In genomic region chr13:23436861-23437822, GRCm38 (mm10) we compare ENCODE assay signal across 8 mouse cellular contexts. TPM values are rescaled to one million over a fixed set of nuclear protein-coding genes. Genes with fewer than 3 reads are reported as not detected.
DNase-seq lines count a peak whose midpoint lies in the region; ATAC-seq and TF ChIP-seq lines count a peak whose summit lies in the region.

No protein-coding gene starts in this region.

- DNase-seq in thymus, adult 2 months: peak; percentile 61
- DNase-seq in thymus, adult 18-20 months: no peak
- peak; percentile 74 to 79 for DNase-seq in cerebellum, postnatal 10 days
- peak; percentile 43 for DNase-seq in kidney, adult 11 months
- DNase-seq in naive thymus-derived CD4-positive, alpha-beta T cell, adult 2 months (ENCODE audit: low read depth): peak; percentile 69
- DNase-seq in thymus, postnatal 25 days: peak; percentile 74

- under 1% methylated on average over 32 of the region's 32 CpGs for WGBS in thymus, adult 2 months
- WGBS in liver, embryonic 12.5 days (ENCODE audit: insufficient replicate concordance): under 1% methylated on average over 32 of the region's 32 CpGs

- no peaks in the 10 kb centered on the region for H3K36me3 ChIP-seq in thymus, adult 2 months (ENCODE audit: control insufficient read depth, insufficient read depth, low read length)
- H3K36me3 ChIP-seq in liver, embryonic 12.5 days: no peaks in the 10 kb centered on the region

- peak overlapping the region; percentile 75 for H3K9ac ChIP-seq in liver, embryonic 12.5 days

- H3K4me3 ChIP-seq in thymus, adult 2 months (ENCODE audit: control insufficient read depth, insufficient read depth, low read length): peak overlapping the region; percentile 45
- peak overlapping the region; percentile 72 for H3K4me3 ChIP-seq in liver, embryonic 12.5 days

- TF ChIP-seq POLR2A in thymus, adult 2 months (IDR thresholded peaks at IDR 0.05; ENCODE audit: control insufficient read depth, extremely low read depth, insufficient read depth, low read length, poor library complexity): no peak

- peaks cover 10% of the 10 kb centered on the region for H3K4me1 ChIP-seq in thymus, adult 2 months (replicated peaks; ENCODE audit: control insufficient read depth, insufficient read depth, low read length)
- peaks cover 41% of the 10 kb centered on the region for H3K4me1 ChIP-seq in liver, embryonic 12.5 days

- H3K4me2 ChIP-seq in liver, embryonic 12.5 days: peak overlapping the region; percentile 88

- TF ChIP-seq CTCF in thymus, adult 2 months (IDR thresholded peaks at IDR 0.05; ENCODE audit: borderline replicate concordance, control insufficient read depth, extremely low read depth, insufficient read depth, low read length, poor library complexity): no peak

- H3K9me3 ChIP-seq in liver, embryonic 12.5 days (replicated peaks): no peaks in the 10 kb centered on the region

- H3K27ac ChIP-seq in thymus, adult 2 months (ENCODE audit: control insufficient read depth, insufficient read depth, low read length): peak overlapping the region; percentile 56; the same call in 1 of the 2 replicates
- peak overlapping the region; percentile 87 for H3K27ac ChIP-seq in liver, embryonic 12.5 days

- H3K27me3 ChIP-seq in thymus, adult 2 months (ENCODE audit: control insufficient read depth, insufficient read depth, low read length): no peaks in the 10 kb centered on the region
- no peaks in the 10 kb centered on the region for H3K27me3 ChIP-seq in liver, embryonic 12.5 days (replicated peaks)

- peak; percentile 3; the same call in 1 of the 2 replicates for ATAC-seq in granulocyte monocyte progenitor cell, adult 5-6 weeks (replicated peaks; ENCODE audit: poor library complexity, severe bottlenecking)
- ATAC-seq in liver, embryonic 12.5 days: peak; percentile 32

RNA-seq across cellular contexts. Expression of gene Abt1, which starts 13.5 kb away (rescaled TPM):
- polyA plus RNA-seq in thymus, adult 2 months (2012; rRNA removed): 4.2 and 4.5 TPM in 2 replicates
- 2.9 and 5.7 TPM in 2 replicates for total RNA-seq in granulocyte monocyte progenitor cell, adult 5-6 weeks (2014; fragmentation: Nextera tagmentation)
- total RNA-seq in granulocyte monocyte progenitor cell, adult 5-6 weeks (2017): 11.0 and 13.7 TPM in 2 replicates
- polyA plus RNA-seq in liver, embryonic 12.5 days (2016; fragmentation: Nextera tagmentation; extraction: Ambion mirVana): 8.8 and 9.6 TPM in 2 replicates

RNA-seq across cellular contexts. Expression of gene Btn1a1, which starts 28.6 kb away (rescaled TPM):
- polyA plus RNA-seq in thymus, adult 2 months (2012; rRNA removed): 0.05 and 0.15 TPM in 2 replicates
- total RNA-seq in granulocyte monocyte progenitor cell, adult 5-6 weeks (2014; fragmentation: Nextera tagmentation): not detected in 2 replicates
- not detected in 2 replicates for total RNA-seq in granulocyte monocyte progenitor cell, adult 5-6 weeks (2017)
- polyA plus RNA-seq in liver, embryonic 12.5 days (2016; fragmentation: Nextera tagmentation; extraction: Ambion mirVana): 1.9 and 2.5 TPM in 2 replicates

RNA-seq across cellular contexts. Expression of gene Btn2a2, which starts 51.5 kb away (rescaled TPM):
- polyA plus RNA-seq in thymus, adult 2 months (2012; rRNA removed): 0.23 and 0.27 TPM in 2 replicates
- not detected in 2 replicates for total RNA-seq in granulocyte monocyte progenitor cell, adult 5-6 weeks (2014; fragmentation: Nextera tagmentation)
- total RNA-seq in granulocyte monocyte progenitor cell, adult 5-6 weeks (2017): not detected in 2 replicates
- 0.07 TPM in 1 of 2 replicates, not detected in the other for polyA plus RNA-seq in liver, embryonic 12.5 days (2016; fragmentation: Nextera tagmentation; extraction: Ambion mirVana)

Comparison
In these comparisons a context has a peak if more than half of its experiments do, and no peak if none do; other contexts are left out.
1. DNase-seq: peak in thymus, adult 2 months (single experiment), cerebellum, postnatal 10 days (2 of 2), kidney, adult 11 months (single experiment), naive thymus-derived CD4-positive, alpha-beta T cell, adult 2 months (single experiment) and thymus, postnatal 25 days (single experiment); none in thymus, adult 18-20 months (0 of 2).